Mouse (Mus musculus): ENCODE data around the gene Shcbp1l. TPM values are rescaled to one million over a fixed set of nuclear protein-coding genes. Genes with fewer than 3 reads are reported as not detected.

Gene Shcbp1l
- polyA plus RNA-seq, 1 experiment, result 1.1 TPM

DNA sequence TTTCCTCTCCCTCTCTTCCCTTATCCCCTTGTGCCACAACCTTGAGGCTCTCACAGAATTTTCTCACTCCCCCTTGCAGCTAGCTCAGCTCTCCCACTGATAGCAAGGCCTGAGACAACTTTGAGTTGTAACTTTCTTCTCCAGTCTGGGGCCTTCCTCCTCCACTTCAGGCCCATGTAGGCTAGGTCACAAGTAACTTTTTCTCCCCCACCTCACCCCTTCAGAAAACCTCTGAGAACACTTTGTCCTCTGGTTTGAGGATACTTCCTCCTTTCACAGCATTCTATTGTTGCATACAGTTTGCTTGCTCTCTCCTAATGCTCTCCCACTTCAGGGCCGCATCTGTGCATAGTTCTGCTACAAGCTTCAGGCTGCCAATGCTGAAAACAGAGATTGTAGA is 66.9 kb downstream of the Shcbp1l start:
- TF ChIP-seq POLR2A (IDR thresholded peaks at IDR 0.05; ENCODE audit: control insufficient read depth, extremely low read depth, insufficient read depth, low read length, poor library complexity) (no peak), CTCF (IDR thresholded peaks at IDR 0.05; ENCODE audit: borderline replicate concordance, control insufficient read depth, extremely low read depth, insufficient read depth, low read length, poor library complexity) (no peak)
- H3K27ac ChIP-seq (ENCODE audit: control insufficient read depth, insufficient read depth, low read length), result no peak overlapping the region

DNA sequence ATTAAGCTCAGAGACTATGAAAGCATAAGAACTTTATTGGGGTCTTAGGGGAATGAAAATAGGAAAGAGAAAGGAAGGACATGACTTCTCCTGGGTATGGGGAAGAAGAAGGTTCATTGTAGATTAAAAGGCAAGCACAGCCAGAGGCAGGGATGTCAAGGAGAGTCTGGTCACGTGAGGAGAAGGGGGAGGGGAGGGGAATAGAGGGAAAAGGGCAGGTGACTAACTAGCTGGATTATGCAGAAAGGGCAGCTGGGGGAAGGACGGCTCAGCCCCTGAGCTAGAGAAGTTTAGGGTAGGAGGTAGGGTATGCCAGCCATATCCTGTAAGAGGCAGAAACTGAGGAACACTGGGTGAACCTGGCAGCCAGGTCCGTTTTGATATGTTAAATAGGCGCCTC is 68.4 kb downstream of the Shcbp1l start:
- 87% methylated on average over 4 of the region's 4 CpGs for WGBS
- no peak overlapping the region for H3K27ac ChIP-seq (ENCODE audit: control insufficient read depth, insufficient read depth, low read length)
- TF ChIP-seq CTCF (IDR thresholded peaks at IDR 0.05; ENCODE audit: borderline replicate concordance, control insufficient read depth, extremely low read depth, insufficient read depth, low read length, poor library complexity) (no peak), POLR2A (IDR thresholded peaks at IDR 0.05; ENCODE audit: control insufficient read depth, extremely low read depth, insufficient read depth, low read length, poor library complexity) (no peak)
- no peaks in the 10 kb centered on the region for H3K27me3 ChIP-seq (ENCODE audit: control insufficient read depth, insufficient read depth, low read length)
- DNase-seq, result no peak
- peaks cover 7% of the 10 kb centered on the region for H3K4me1 ChIP-seq (replicated peaks; ENCODE audit: control insufficient read depth, insufficient read depth, low read length)
- H3K36me3 ChIP-seq (ENCODE audit: control insufficient read depth, insufficient read depth, low read length), result no peaks in the 10 kb centered on the region
- H3K4me3 ChIP-seq (ENCODE audit: control insufficient read depth, insufficient read depth, low read length), result no peak overlapping the region

More for the DNA sequence above, 66.9 kb downstream of the Shcbp1l start:
- Histone ChIP-seq H3K27me3 (ENCODE audit: control insufficient read depth, insufficient read depth, low read length) (no peaks in the 10 kb centered on the region), H3K36me3 (ENCODE audit: control insufficient read depth, insufficient read depth, low read length) (no peaks in the 10 kb centered on the region), H3K4me3 (ENCODE audit: control insufficient read depth, insufficient read depth, low read length) (no peak overlapping the region), H3K4me1 (replicated peaks; ENCODE audit: control insufficient read depth, insufficient read depth, low read length) (peaks cover 5% of the 10 kb centered on the region; the same call in 1 of the 2 replicates)
- WGBS, result 67% methylated on average over 1 of the region's 1 CpGs
- DNase-seq, result no peak

DNA sequence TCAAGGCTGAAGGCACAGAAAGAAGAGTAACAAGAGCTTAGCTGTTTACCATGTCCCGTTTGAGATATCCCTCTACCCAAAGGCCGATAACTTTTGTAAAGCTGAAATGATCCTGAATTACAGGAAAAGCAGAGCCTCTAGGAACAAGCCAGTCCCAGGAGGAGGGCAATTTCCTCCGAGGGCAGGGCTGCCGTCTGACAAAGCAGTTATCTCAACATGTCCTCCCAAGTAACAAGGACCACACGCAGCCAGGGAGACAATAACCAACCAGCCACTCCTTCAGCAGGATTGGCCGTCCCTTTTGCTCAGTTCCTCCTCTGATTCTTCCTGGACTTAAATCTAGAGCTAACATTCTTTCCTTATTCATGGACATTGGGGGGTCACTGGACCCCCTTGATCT is 69.0 kb downstream of the Shcbp1l start:
- no peak for DNase-seq
- 93% methylated on average over 6 of the region's 6 CpGs for WGBS
- Histone ChIP-seq H3K27ac (ENCODE audit: control insufficient read depth, insufficient read depth, low read length) (no peak overlapping the region), H3K36me3 (ENCODE audit: control insufficient read depth, insufficient read depth, low read length) (no peaks in the 10 kb centered on the region), H3K4me3 (ENCODE audit: control insufficient read depth, insufficient read depth, low read length) (no peak overlapping the region), H3K27me3 (ENCODE audit: control insufficient read depth, insufficient read depth, low read length) (no peaks in the 10 kb centered on the region), H3K4me1 (replicated peaks; ENCODE audit: control insufficient read depth, insufficient read depth, low read length) (peaks cover 4% of the 10 kb centered on the region)
- TF ChIP-seq POLR2A (IDR thresholded peaks at IDR 0.05; ENCODE audit: control insufficient read depth, extremely low read depth, insufficient read depth, low read length, poor library complexity), result no peak
- no peak for TF ChIP-seq CTCF (IDR thresholded peaks at IDR 0.05; ENCODE audit: borderline replicate concordance, control insufficient read depth, extremely low read depth, insufficient read depth, low read length, poor library complexity)

DNA sequence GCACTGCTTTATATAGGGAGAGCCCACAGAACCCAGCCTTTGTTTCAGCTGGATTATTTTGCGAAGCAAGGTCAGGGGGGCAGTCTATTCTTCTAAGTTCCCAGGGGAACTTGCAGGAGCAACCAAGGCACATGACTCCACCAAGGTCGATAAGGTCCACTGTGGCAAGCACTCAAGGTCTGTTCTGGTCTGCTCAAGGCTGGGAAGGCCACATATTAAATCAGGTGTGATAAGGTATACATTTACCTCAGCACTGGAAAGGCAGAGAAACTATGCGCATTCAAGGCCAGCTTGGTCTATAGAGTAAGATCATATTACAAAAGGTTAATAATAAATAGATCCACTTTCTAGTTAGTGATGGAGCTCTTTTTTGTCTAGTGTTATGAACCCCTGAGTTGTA is 71.1 kb downstream of the Shcbp1l start:
- Histone ChIP-seq H3K36me3 (ENCODE audit: control insufficient read depth, insufficient read depth, low read length) (no peaks in the 10 kb centered on the region), H3K4me3 (ENCODE audit: control insufficient read depth, insufficient read depth, low read length) (no peak overlapping the region), H3K27me3 (ENCODE audit: control insufficient read depth, insufficient read depth, low read length) (no peaks in the 10 kb centered on the region), H3K4me1 (replicated peaks; ENCODE audit: control insufficient read depth, insufficient read depth, low read length) (peaks cover 2% of the 10 kb centered on the region), H3K27ac (ENCODE audit: control insufficient read depth, insufficient read depth, low read length) (no peak overlapping the region)
- TF ChIP-seq POLR2A (IDR thresholded peaks at IDR 0.05; ENCODE audit: control insufficient read depth, extremely low read depth, insufficient read depth, low read length, poor library complexity), result no peak
- no peak for TF ChIP-seq CTCF (IDR thresholded peaks at IDR 0.05; ENCODE audit: borderline replicate concordance, control insufficient read depth, extremely low read depth, insufficient read depth, low read length, poor library complexity)
- DNase-seq, result no peak
- WGBS, result 92% methylated on average over 3 of the region's 3 CpGs

DNA sequence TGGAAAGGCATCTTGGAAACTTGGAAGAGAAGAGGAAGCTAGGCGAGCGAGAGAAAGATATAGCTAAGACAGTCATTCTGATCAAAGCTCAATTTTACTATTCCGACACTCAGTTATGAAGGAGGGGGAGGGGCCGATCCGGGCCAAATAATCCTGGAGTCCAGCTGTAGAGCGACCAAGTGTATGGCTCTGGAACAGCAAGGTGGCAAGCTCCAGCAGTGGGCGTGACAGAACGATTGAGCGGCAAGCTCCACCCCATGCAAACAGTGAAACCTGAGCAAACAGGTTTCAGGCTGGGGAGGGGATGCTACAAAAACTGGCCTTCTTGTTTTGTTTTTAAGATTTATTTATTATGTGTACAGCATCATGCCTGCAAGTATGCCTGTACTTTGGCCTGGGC is 75.1 kb downstream of the Shcbp1l start:
- H3K27ac ChIP-seq (ENCODE audit: control insufficient read depth, insufficient read depth, low read length), result no peak overlapping the region
- 95% methylated on average over 9 of the region's 9 CpGs for WGBS
- no peak overlapping the region for H3K4me3 ChIP-seq (ENCODE audit: control insufficient read depth, insufficient read depth, low read length)
- H3K27me3 ChIP-seq (ENCODE audit: control insufficient read depth, insufficient read depth, low read length), result no peaks in the 10 kb centered on the region
- H3K4me1 ChIP-seq (replicated peaks; ENCODE audit: control insufficient read depth, insufficient read depth, low read length), result peaks cover 2% of the 10 kb centered on the region
- H3K36me3 ChIP-seq (ENCODE audit: control insufficient read depth, insufficient read depth, low read length), result no peaks in the 10 kb centered on the region
- DNase-seq, result no peak
- TF ChIP-seq CTCF (IDR thresholded peaks at IDR 0.05; ENCODE audit: borderline replicate concordance, control insufficient read depth, extremely low read depth, insufficient read depth, low read length, poor library complexity), result no peak
- no peak for TF ChIP-seq POLR2A (IDR thresholded peaks at IDR 0.05; ENCODE audit: control insufficient read depth, extremely low read depth, insufficient read depth, low read length, poor library complexity)

DNA sequence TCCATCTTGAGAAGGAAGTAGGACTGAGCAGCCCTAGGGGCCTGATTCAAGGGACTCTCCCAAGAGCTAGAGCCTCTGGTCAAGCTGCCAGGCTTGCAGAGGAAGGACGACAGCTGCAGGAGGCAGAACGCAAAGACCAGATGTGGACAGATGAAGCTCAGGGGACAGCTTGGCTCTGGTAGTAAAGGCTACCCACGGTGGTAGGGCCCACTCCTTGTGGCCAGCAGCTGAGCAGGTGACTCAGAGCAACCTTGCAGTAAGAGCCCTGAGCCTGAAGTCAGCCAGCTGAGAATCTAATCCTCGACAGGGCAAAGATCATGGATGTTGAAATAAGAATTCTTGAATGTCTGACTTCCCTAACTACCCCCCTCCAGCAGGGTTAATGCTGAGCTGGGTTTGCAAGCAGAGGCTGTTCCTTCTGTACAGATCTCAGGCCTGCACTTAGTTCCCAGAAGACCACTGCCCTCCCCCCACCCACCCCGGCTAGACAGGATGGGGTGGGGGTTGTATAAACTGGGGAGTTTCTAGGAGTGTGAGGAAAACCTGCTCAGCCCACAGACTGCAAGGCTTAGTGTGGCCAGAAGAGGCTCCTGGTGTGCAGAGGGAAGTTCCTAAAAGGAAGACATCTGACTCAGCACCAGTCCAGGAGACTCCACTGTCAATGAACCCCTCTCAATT is 76.8 kb downstream of the Shcbp1l start:
- Histone ChIP-seq H3K36me3 (ENCODE audit: control insufficient read depth, insufficient read depth, low read length) (no peaks in the 10 kb centered on the region), H3K27ac (ENCODE audit: control insufficient read depth, insufficient read depth, low read length) (no peak overlapping the region)

More for the DNA sequence above, 76.8 kb downstream of the Shcbp1l start:
- TF ChIP-seq POLR2A (IDR thresholded peaks at IDR 0.05; ENCODE audit: control insufficient read depth, extremely low read depth, insufficient read depth, low read length, poor library complexity), result no peak
- no peak for TF ChIP-seq CTCF (IDR thresholded peaks at IDR 0.05; ENCODE audit: borderline replicate concordance, control insufficient read depth, extremely low read depth, insufficient read depth, low read length, poor library complexity)
- peaks cover 2% of the 10 kb centered on the region for H3K4me1 ChIP-seq (replicated peaks; ENCODE audit: control insufficient read depth, insufficient read depth, low read length)
- no peak overlapping the region for H3K4me3 ChIP-seq (ENCODE audit: control insufficient read depth, insufficient read depth, low read length)
- DNase-seq, result no peak
- no peaks in the 10 kb centered on the region for H3K27me3 ChIP-seq (ENCODE audit: control insufficient read depth, insufficient read depth, low read length)
- WGBS, result 79% methylated on average over 5 of the region's 5 CpGs

Other genes starting within 250 kb of the Shcbp1l start
- gene Lamc2, start 238.7 kb upstream of the Shcbp1l start, polyA plus RNA-seq (2012; rRNA removed), result 9.9 and 11.4 TPM in 2 replicates
- 30.3 and 30.5 TPM in 2 replicates for gene Lamc1, start 92.4 kb upstream of the Shcbp1l start, polyA plus RNA-seq (2012; rRNA removed)
- gene Dhx9, start 62.5 kb downstream of the Shcbp1l start, polyA plus RNA-seq (2012; rRNA removed), result 33.3 and 34.7 TPM in 2 replicates
- gene Npl, start 124.9 kb downstream of the Shcbp1l start, polyA plus RNA-seq (2012; rRNA removed), result 3.6 and 4.1 TPM in 2 replicates
- gene Rgs8, start 227.9 kb downstream of the Shcbp1l start, polyA plus RNA-seq (2012; rRNA removed), result 0.11 and 0.20 TPM in 2 replicates

Measured in thymus, adult 2 months (tissue).